Mouse (Mus musculus) heart, postnatal 0 days (tissue): ENCODE measurements around the gene Rtl9.
A peak's percentile ranks its signal among the peaks of the same experiment; 100 is the strongest.

ENCODE experiments used
- CTCF ChIP-seq: IDR thresholded peaks from 2 replicates; pipeline ENCODE4 v1.5.1; 2016; ENCODE audit warnings: antibody characterized with exemption, control low read depth, low read depth
- EP300 ChIP-seq: IDR thresholded peaks from 2 replicates; pipeline ENCODE4 v1.6.1; 2016; ENCODE audit warnings: antibody characterized with exemption, low read depth

GRCm38 (mm10) chrX:143051478-143051877 is 47.9 kb upstream of the Rtl9 start:
- TF ChIP-seq EP300 (no peak), CTCF (peak; percentile 57)
